Mouse (Mus musculus): ENCODE data around the gene Nemp1.

The Nemp1 gene

GRCm38 (mm10) chr10:127724178-127724577 is 57.5 kb downstream of the Nemp1 start, which contains the start of gene Tac2:
Gene Tac2 (plus strand): TSS chr10:127724478.
- no peak for DNase-seq (ENCODE audit: low spot score in 2 of 2)

DNA sequence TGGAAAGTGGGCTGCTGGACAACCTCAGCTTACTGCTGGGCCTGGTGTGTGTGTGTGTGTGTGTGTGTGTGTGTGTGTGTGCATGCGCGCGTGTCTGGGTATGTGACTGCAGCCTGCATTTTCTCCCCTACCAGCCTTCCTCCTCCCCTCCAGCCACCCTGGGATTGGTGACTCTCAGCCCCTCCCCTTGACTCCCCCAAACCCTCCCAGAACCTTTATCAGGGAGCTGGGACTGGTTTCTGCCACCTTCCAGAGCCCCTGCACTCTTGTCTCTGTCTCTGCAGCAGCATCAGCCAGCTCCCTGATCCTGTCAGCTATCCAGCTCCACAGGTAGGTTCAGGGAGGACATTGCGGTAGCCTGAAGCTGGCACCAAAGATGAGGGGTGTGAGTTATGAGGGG is 58.4 kb downstream of the Nemp1 start:
- DNase-seq (ENCODE audit: low spot score in 2 of 2) = no peak

- DNase-seq (ENCODE audit: low spot score in 2 of 2) = no peak
Measured at GRCm38 (mm10) chr10:127728437-127728836, 61.7 kb downstream of the Nemp1 start.

DNA sequence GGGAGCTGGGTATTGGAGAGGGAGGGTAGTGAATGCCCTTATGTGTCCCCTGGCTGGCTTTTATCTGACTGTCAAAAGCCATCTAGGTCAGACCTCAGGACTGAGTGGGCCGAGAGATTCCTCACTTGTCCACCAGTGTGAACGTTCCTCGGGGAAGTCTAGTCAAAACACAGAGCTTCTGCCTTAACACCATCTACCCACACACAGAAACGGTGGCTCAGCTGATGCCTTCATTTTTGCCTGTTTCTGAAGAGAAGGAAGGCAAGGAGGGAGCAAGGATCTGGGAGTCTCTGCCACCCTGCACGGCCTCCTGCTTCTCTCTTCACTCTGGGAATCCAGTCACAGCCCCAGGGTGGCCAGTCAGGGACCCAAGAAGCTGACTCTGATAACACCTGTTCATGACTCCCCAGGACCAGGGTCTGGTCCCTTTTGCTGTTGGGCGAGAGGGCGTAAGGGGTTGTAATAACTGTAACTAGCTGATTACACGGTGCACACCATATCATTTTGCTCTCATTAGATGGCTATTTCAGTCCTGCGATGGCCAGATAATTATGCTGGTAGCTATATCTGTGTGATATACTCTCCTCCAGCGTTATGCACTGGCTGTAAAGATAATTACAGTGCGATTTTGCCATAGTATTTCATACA is 63.7 kb downstream of the Nemp1 start:
- no peak for DNase-seq (ENCODE audit: low spot score in 2 of 2)

DNA sequence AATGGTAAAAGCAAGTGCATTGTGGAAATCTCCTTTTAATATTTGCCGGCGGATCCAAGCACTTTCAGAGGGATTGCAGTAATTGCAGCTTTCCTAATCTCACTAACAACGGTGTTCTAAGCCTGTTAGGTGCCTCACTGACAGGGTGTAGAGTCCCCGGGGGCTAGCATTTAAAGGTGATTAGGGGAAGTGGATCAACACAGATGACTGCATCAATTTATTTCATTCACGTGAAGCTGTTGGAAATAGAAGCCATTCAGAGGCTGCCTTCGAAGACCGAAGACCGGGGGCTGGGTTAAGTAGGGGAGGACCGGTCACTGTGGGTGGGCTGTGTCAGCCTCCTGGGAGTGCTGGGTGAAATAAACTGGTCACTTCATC is 64.2 kb downstream of the Nemp1 start:
- DNase-seq (ENCODE audit: low spot score in 2 of 2) = no peak

DNA sequence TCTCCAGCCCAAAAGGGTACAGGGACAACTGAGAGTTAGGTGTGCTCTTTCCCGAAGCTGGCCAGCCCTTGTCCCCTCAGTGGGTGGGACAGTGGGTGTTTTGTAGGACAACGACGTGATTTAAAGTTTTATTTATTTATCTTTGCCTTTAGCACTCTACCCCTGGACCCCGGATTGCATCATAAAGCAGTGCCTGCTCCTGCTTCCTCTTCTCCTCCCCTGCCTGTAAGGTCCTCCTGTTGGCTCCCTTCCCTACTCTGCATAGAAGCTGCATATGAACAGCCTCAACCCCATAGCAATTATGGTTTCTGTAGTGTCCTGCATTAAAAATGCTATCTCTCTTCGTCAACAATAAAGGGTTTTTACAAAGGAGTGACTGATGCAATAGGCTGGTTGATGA is 64.7 kb downstream of the Nemp1 start:
- no peak for DNase-seq (ENCODE audit: low spot score in 2 of 2)

- DNase-seq (ENCODE audit: low spot score in 2 of 2) = no peak
Measured at GRCm38 (mm10) chr10:127734434-127734833, 67.7 kb downstream of the Nemp1 start.

GRCm38 (mm10) chr10:127736266-127736665 is 69.6 kb downstream of the Nemp1 start:
- no peak for DNase-seq (ENCODE audit: low spot score in 2 of 2)

- DNase-seq (ENCODE audit: low spot score in 2 of 2) = no peak
Measured at GRCm38 (mm10) chr10:127736916-127737315, 70.2 kb downstream of the Nemp1 start.

GRCm38 (mm10) chr10:127737552-127737951 is 70.9 kb downstream of the Nemp1 start:
- DNase-seq (ENCODE audit: low spot score in 2 of 2) = no peak

- DNase-seq (ENCODE audit: low spot score in 2 of 2) = peak in 1 of 2 experiments; percentile 41
Measured at GRCm38 (mm10) chr10:127738151-127738882, 71.6 kb downstream of the Nemp1 start.

DNA sequence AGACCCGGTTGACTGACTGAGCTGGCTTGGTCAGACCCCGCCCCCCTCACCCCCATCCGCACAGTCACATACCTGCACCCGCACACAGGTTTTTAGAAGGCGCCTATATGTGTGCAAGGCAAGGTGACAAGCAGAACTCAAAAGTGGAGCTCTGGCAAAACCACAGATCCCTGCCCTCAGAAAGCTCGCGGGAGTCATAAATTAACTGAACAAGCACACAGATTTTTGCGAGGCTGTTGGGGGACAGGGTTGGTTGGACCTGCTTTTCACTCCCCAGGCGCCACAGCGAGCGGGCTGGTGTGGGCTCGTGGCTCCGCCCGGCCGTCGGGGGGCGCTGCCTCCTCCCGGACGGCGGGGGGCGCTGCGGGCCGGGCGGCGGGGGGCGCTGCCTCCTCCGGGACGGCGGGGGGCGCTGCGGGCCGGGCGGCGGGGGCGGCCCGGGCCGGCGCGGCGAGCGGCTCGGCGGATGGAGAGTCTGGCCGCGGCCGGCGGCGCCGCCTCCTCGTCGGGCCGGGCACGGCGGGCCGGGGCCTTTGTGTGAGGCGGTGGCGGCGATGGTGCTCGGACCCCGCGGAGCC is 72.5 kb downstream of the Nemp1 start, which contains the start of gene Zbtb39:
TSS of gene Zbtb39 (plus strand) at position 456 of the 578 bp plus-strand sequence.
- peak; percentile 67 to 68 for DNase-seq (ENCODE audit: low spot score in 2 of 2)

DNA sequence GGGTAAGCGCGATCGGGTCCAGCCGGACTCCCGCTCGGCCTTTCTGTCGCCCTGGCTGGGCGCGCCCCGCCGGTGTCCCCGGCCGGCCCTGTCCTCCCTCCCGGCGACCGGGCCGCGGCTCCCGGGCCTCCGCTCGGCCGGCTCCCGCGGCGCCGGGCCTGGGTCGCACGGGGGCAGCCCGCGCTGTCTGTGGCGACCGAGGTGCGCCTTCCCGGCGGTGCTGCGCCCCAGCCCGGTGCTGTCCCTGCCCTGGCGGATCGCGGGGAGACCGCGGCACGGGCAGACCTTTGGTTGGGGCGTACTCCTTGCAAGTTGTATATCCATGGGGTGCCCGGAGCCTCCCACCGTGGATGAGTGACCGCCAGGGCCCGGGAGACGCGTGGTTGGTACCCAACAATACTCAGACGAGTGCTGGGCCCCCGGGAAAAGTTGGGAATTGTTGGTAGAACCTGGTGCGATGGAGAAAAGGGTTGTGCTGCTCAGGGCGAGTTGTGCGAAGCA is 73.0 kb downstream of the Nemp1 start:
- peak in 1 of 2 experiments; percentile 56 for DNase-seq (ENCODE audit: low spot score in 2 of 2)

DNA sequence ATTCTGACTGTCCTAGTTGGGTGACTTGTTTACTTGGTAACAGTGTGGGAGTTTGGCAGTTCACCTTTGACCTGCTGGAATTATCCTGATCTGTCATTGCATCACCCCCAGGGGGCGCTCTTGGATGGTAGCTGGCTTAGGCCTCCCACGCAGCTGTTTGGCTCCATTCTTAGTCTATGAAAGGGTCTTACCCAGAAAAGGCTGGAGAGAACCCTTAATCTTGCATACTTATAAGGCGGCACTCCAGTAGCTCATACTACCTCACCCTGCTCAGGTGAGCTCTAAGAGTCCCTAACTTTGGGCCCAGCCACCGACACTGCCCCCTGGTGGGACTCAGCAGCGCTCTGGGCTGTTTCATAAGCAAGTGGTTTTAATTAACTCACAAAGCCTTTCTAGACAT is 78.0 kb downstream of the Nemp1 start:
- no peak for DNase-seq (ENCODE audit: low spot score in 2 of 2)

DNA sequence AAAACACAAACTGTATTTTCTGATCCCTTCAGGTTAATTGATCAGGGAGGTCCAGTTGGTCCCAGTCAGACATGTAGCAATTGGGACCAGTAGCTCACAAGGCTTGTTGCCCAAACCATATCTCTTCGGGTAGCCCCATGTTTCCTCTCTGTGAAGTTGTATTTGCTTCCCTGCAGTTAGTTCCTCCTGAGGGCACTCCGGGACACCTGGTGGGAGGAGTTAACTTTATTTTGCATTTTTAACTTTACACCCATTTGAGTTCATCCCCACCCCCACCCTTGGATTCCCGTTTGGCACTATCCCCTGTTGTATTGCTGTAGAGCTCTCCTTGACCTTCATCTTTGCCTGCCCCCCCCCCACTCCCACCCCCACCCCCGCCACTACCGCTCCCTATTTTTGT is 79.2 kb downstream of the Nemp1 start:
- no peak for DNase-seq (ENCODE audit: low spot score in 2 of 2)

- DNase-seq (ENCODE audit: low spot score in 2 of 2) = no peak
Measured at GRCm38 (mm10) chr10:127747254-127747653, 80.6 kb downstream of the Nemp1 start.

- DNase-seq (ENCODE audit: low spot score in 2 of 2) = no peak
Measured at GRCm38 (mm10) chr10:127748847-127749612, 82.3 kb downstream of the Nemp1 start.

- no peak for DNase-seq (ENCODE audit: low spot score in 2 of 2)
Measured at GRCm38 (mm10) chr10:127750136-127750777, 83.6 kb downstream of the Nemp1 start.

All from urinary bladder, adult 18-20 months (tissue).